Mouse (Mus musculus) CH12.LX (cell line): Measurements from ENCODE around the gene Krt6a.

Experiments
- CTCF ChIP-seq, 2 experiments: IDR thresholded peaks in 1 of 2; conservative IDR thresholded peaks in 1 of 2; 2 replicates each; pipeline ENCODE4 v1.5.1; 2011 to 2012; ENCODE audit warnings: low read depth in 2 of 2, low read length in 2 of 2, improper control_type of control experiment in 1 of 2, inconsistent platforms in 1 of 2, mild to moderate bottlenecking in 1 of 2, moderate library complexity in 1 of 2
- GABPA ChIP-seq: IDR thresholded peaks from 2 replicates; pipeline ENCODE4 v1.6.1; 2012; ENCODE audit warnings: low read depth, low read length, improper control_type of control experiment, inconsistent platforms; ENCODE audit not compliant: insufficient replicate concordance
- JUND ChIP-seq: conservative IDR thresholded peaks from 2 replicates; pipeline ENCODE4 v1.6.1; 2011; ENCODE audit warnings: low read depth, low read length, improper control_type of control experiment
- MAX ChIP-seq: IDR thresholded peaks from 2 replicates; pipeline ENCODE4 v1.6.1; 2011; ENCODE audit warnings: low read length, improper control_type of control experiment
- MEF2A ChIP-seq: IDR thresholded peaks from 2 replicates; pipeline ENCODE4 v1.6.1; 2014; ENCODE audit warnings: low read depth, mild to moderate bottlenecking, inconsistent platforms, low read length, improper control_type of control experiment, borderline replicate concordance
- NELFE ChIP-seq: IDR thresholded peaks from 2 replicates; pipeline ENCODE4 v1.6.1; 2011; ENCODE audit warnings: low read depth, low read length, improper control_type of control experiment
- POLR2A ChIP-seq: IDR thresholded peaks from 2 replicates; pipeline ENCODE4 v1.6.1; 2011; ENCODE audit warnings: low read depth, mild to moderate bottlenecking, improper control_type of control experiment, low read length
- POLR2AphosphoS2 ChIP-seq: IDR thresholded peaks from 2 replicates; pipeline ENCODE4 v1.6.1; 2011; ENCODE audit warnings: low read depth, low read length, improper control_type of control experiment
- USF2 ChIP-seq: conservative IDR thresholded peaks from 2 replicates; pipeline ENCODE4 v1.6.1; 2011; ENCODE audit warnings: low read depth, low read length, improper control_type of control experiment

DNA sequence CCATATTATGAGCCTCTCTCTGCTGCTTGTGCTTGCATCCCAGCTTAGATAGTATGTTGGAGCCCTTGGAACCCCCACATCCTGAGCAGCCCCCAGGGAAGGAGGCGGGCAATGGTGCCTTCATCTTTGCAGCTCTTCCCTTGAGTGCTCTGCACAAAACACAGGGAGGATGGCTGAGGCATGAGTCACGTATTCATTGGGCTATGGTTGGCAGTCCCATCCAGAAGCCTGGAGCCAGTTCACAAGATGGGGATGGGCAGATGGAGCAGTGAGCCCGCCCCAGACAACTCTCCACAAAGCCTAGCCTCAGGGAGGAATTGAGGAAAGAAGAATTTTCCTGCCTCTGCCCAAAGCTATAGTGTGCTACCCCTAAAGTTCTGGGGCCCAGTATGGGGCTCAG is 21.7 kb upstream of the Krt6a start:
- TF ChIP-seq NELFE = no peak
- TF ChIP-seq CTCF (conservative IDR thresholded peaks at IDR 0.05 in 1 of 2, IDR thresholded peaks at IDR 0.05 in 1 of 2; ENCODE audit: low read depth in 2 of 2, low read length in 2 of 2) = no peak
- no peak for TF ChIP-seq POLR2A
- no peak for TF ChIP-seq MAX
- no peak for TF ChIP-seq MEF2A
- no peak for TF ChIP-seq JUND
- no peak for TF ChIP-seq GABPA
- no peak for TF ChIP-seq POLR2AphosphoS2
- no peak for TF ChIP-seq USF2
